Mouse (Mus musculus): ENCODE measurements at regions not wholly inside any gene's neighbourhood (a gene's known extent, or its start where the extent isn't known, plus 50 kb on each side); places are given as distances from the start of the nearest gene placed in this dataset.

DNA sequence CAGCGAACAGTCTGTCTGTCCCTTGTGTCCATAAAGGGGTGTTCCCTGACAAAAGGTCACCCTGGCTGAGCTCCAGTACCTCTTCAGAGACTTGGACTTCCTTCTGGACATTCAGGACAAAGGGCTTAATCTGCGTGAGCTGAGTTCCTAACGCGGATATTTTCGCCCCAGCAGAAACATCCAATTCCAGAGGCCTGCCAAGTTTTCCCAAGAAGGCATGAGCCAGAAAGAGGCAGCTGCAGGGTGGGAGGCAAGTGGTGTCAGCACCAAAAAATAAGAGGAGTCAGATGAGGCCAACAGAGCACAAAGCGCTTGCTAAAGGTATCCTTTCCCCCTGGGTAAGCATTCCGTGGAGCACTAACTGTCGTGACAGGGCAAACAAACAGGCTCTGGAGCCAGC lies 216.9 kb upstream of the Ccdc122 start:
- TF ChIP-seq EP300 (IDR thresholded peaks at IDR 0.05; ENCODE audit: low read depth): no peak
- TF ChIP-seq CTCF (IDR thresholded peaks at IDR 0.05; ENCODE audit: low read depth): no peak
- Histone ChIP-seq H3K9me3 (ENCODE audit: control insufficient read depth, low read length) (no peaks in the 10 kb centered on the region), H3K9ac (replicated peaks) (no peak overlapping the region), H3K27ac (no peak overlapping the region), H3K4me1 (replicated peaks; ENCODE audit: control insufficient read depth in 2 of 2, insufficient read depth in 2 of 2, low read length in 1 of 2) (peaks cover 0 to 23% of the 10 kb centered on the region in 2 experiments; a peak in 2 of 4 replicates), H3K4me2 (ENCODE audit: low read depth) (no peak overlapping the region), H3K27me3 (ENCODE audit: control insufficient read depth, insufficient read depth, low read length) (no peaks in the 10 kb centered on the region), H3K4me3 (ENCODE audit: insufficient read depth in 1 of 2, low read depth in 2 of 2, low read length in 2 of 2) (no peak overlapping the region), H3K36me3 (replicated peaks; ENCODE audit: control insufficient read depth, insufficient read depth, low read depth) (no peaks in the 10 kb centered on the region)
- DNase-seq (ENCODE audit: low read depth in 3 of 3, low spot score in 3 of 3) (no peak), ATAC-seq (ENCODE audit: insufficient read depth) (no peak)
- WGBS (ENCODE audit: insufficient replicate concordance): 64% methylated on average over 8 of the region's 8 CpGs

- Histone ChIP-seq H3K9me3 (ENCODE audit: control insufficient read depth, low read length) (no peaks in the 10 kb centered on the region), H3K9ac (replicated peaks) (no peak overlapping the region), H3K4me3 (ENCODE audit: insufficient read depth in 1 of 2, low read depth in 2 of 2, low read length in 2 of 2) (no peak overlapping the region), H3K27me3 (ENCODE audit: control insufficient read depth, insufficient read depth, low read length) (no peaks in the 10 kb centered on the region), H3K27ac (no peak overlapping the region), H3K4me2 (ENCODE audit: low read depth) (no peak overlapping the region; the same call in 1 of the 2 replicates), H3K4me1 (replicated peaks; ENCODE audit: control insufficient read depth in 2 of 2, insufficient read depth in 2 of 2, low read length in 1 of 2) (peaks cover 0 to 23% of the 10 kb centered on the region in 2 experiments; a peak in 2 of 4 replicates), H3K36me3 (replicated peaks; ENCODE audit: control insufficient read depth, insufficient read depth, low read depth) (no peaks in the 10 kb centered on the region)
- ATAC-seq (ENCODE audit: insufficient read depth): peak; percentile 63; the same call in 1 of the 2 replicates
- 34% methylated on average over 10 of the region's 10 CpGs for WGBS (ENCODE audit: insufficient replicate concordance)
- DNase-seq (ENCODE audit: low read depth in 3 of 3, low spot score in 3 of 3): no peak
- TF ChIP-seq CTCF (IDR thresholded peaks at IDR 0.05; ENCODE audit: low read depth) (no peak), EP300 (IDR thresholded peaks at IDR 0.05; ENCODE audit: low read depth) (no peak)
Measured at GRCm38 (mm10) chr14:76818256-76819010, 218.1 kb upstream of the Ccdc122 start.

- no peaks in the 10 kb centered on the region for H3K27me3 ChIP-seq (ENCODE audit: control insufficient read depth, insufficient read depth, low read length)
- H3K4me3 ChIP-seq (ENCODE audit: insufficient read depth in 1 of 2, low read depth in 2 of 2, low read length in 2 of 2): no peak overlapping the region
- 60% methylated on average over 5 of the region's 5 CpGs for WGBS (ENCODE audit: insufficient replicate concordance)
- peaks cover 0 to 20% of the 10 kb centered on the region in 2 experiments; a peak in 2 of 4 replicates for H3K4me1 ChIP-seq (replicated peaks; ENCODE audit: control insufficient read depth in 2 of 2, insufficient read depth in 2 of 2, low read length in 1 of 2)
- ATAC-seq (ENCODE audit: insufficient read depth): no peak
- no peaks in the 10 kb centered on the region for H3K9me3 ChIP-seq (ENCODE audit: control insufficient read depth, low read length)
- H3K9ac ChIP-seq (replicated peaks): no peak overlapping the region
- H3K27ac ChIP-seq: no peak overlapping the region
- TF ChIP-seq CTCF (IDR thresholded peaks at IDR 0.05; ENCODE audit: low read depth) (no peak), EP300 (IDR thresholded peaks at IDR 0.05; ENCODE audit: low read depth) (no peak)
- DNase-seq (ENCODE audit: low read depth in 3 of 3, low spot score in 3 of 3): no peak
- no peak overlapping the region for H3K4me2 ChIP-seq (ENCODE audit: low read depth)
- H3K36me3 ChIP-seq (replicated peaks; ENCODE audit: control insufficient read depth, insufficient read depth, low read depth): no peaks in the 10 kb centered on the region
Measured at GRCm38 (mm10) chr14:76817189-76817772, 219.3 kb upstream of the Ccdc122 start.

- no peak overlapping the region for H3K27ac ChIP-seq
- no peak overlapping the region for H3K9ac ChIP-seq (replicated peaks)
- H3K4me2 ChIP-seq (ENCODE audit: low read depth): no peak overlapping the region
- no peak overlapping the region for H3K4me3 ChIP-seq (ENCODE audit: insufficient read depth in 1 of 2, low read depth in 2 of 2, low read length in 2 of 2)
- DNase-seq (ENCODE audit: low read depth in 3 of 3, low spot score in 3 of 3) (no peak), ATAC-seq (ENCODE audit: insufficient read depth) (no peak)
- TF ChIP-seq EP300 (IDR thresholded peaks at IDR 0.05; ENCODE audit: low read depth) (no peak), CTCF (IDR thresholded peaks at IDR 0.05; ENCODE audit: low read depth) (no peak)
- no peaks in the 10 kb centered on the region for H3K9me3 ChIP-seq (ENCODE audit: control insufficient read depth, low read length)
- no peaks in the 10 kb centered on the region for H3K27me3 ChIP-seq (ENCODE audit: control insufficient read depth, insufficient read depth, low read length)
- no peaks in the 10 kb centered on the region for H3K36me3 ChIP-seq (replicated peaks; ENCODE audit: control insufficient read depth, insufficient read depth, low read depth)
- 64% methylated on average over 2 of the region's 2 CpGs for WGBS (ENCODE audit: insufficient replicate concordance)
- peaks cover 0 to 26% of the 10 kb centered on the region in 2 experiments; a peak in 2 of 4 replicates for H3K4me1 ChIP-seq (replicated peaks; ENCODE audit: control insufficient read depth in 2 of 2, insufficient read depth in 2 of 2, low read length in 1 of 2)
Measured at GRCm38 (mm10) chr14:76816666-76817065, 219.9 kb upstream of the Ccdc122 start.

- Histone ChIP-seq H3K4me3 (ENCODE audit: insufficient read depth in 1 of 2, low read depth in 2 of 2, low read length in 2 of 2) (no peak overlapping the region), H3K4me1 (replicated peaks; ENCODE audit: control insufficient read depth in 2 of 2, insufficient read depth in 2 of 2, low read length in 1 of 2) (peaks cover 0 to 13% of the 10 kb centered on the region in 2 experiments; a peak in 2 of 4 replicates), H3K9me3 (ENCODE audit: control insufficient read depth, low read length) (no peaks in the 10 kb centered on the region), H3K9ac (replicated peaks) (no peak overlapping the region), H3K27me3 (ENCODE audit: control insufficient read depth, insufficient read depth, low read length) (no peaks in the 10 kb centered on the region), H3K4me2 (ENCODE audit: low read depth) (no peak overlapping the region), H3K27ac (no peak overlapping the region), H3K36me3 (replicated peaks; ENCODE audit: control insufficient read depth, insufficient read depth, low read depth) (no peaks in the 10 kb centered on the region)
- TF ChIP-seq CTCF (IDR thresholded peaks at IDR 0.05; ENCODE audit: low read depth): no peak
- DNase-seq (ENCODE audit: low read depth in 3 of 3, low spot score in 3 of 3) (no peak), ATAC-seq (ENCODE audit: insufficient read depth) (no peak)
- WGBS (ENCODE audit: insufficient replicate concordance): 62% methylated on average over 14 of the region's 14 CpGs
Measured at GRCm38 (mm10) chr14:76812155-76812875, 224.3 kb upstream of the Ccdc122 start.

Measured in liver, embryonic 14.5 days (tissue).